Mouse (Mus musculus) neural tube, postnatal 0 days (tissue): ENCODE measurements around the gene Ddit4l. TPM values are rescaled to one million over a fixed set of nuclear protein-coding genes. Genes with fewer than 3 reads are reported as not detected.

Experiments used
- microRNA-seq: library from miRNA; unstranded; fragments of <30 nt; microRNA quantifications from one replicate; pipeline ENCODE4, GENCODE M21; 2016
- polyA plus RNA-seq: library from polyadenylated mRNA; unstranded; fragments of >200 nt; fragmentation: Nextera tagmentation; extraction: Ambion mirVana; gene quantifications from 2 replicates; pipeline ENCODE4 v1.2.1, GENCODE M21; 2015

The Ddit4l gene
- polyA plus RNA-seq, result 21.3 and 26.1 TPM in 2 replicates

DNA sequence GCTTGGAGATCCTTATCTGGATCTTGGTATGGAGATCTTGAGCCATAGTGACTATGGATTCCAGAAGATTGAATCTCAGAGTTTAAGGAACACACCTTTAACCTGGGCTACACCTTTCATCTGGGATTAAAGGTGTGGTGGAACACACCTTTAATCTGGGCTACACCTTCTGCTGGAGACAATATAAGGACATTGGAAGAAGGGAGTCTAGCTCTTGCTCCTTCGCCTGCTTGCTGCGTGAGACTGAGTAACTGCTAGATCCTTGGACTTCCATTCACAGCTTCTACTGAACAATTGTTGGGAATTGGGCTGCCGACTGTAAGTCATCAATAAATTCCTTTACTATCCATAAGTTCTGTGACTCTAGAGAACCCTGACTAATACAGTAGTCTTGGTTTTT is at the start of gene Ddit4l:
Gene Ddit4l, plus strand, starts transcription at position 301 of the 400 bp plus-strand sequence.

DNA sequence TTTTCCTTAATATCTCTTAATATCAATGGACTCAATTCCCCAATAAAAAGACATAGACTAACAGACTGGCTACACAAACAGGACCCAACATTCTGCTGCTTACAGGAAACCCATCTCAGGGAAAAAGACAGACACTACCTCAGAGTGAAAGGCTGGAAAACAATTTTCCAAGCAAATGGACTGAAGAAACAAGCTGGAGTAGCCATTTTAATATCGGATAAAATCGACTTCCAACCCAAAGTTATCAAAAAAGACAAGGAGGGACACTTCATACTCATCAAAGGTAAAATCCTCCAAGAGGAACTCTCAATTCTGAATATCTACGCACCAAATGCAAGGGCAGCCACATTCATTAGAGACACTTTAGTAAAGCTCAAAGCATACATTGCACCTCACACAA is 49.8 kb downstream of the Ddit4l start, which contains the start of gene Gm21962:
Gene Gm21962, plus strand, starts transcription at position 301 of the 400 bp plus-strand sequence.

Small RNA genes within 50 kb of the gene (microRNA-seq; reads per million reads assigned to microRNA genes)
- gene Gm22468, result not detected

Other genes with a start within 250 kb of the Ddit4l start
- not detected in 2 replicates for gene Gm21962, start 49.9 kb downstream of the Ddit4l start, polyA plus RNA-seq
- 611 and 688 TPM in 2 replicates for gene H2afz, start 242.9 kb downstream of the Ddit4l start, polyA plus RNA-seq
- gene Dnajb14, start 246.1 kb downstream of the Ddit4l start, polyA plus RNA-seq, result 21.7 and 22.1 TPM in 2 replicates